Mouse (Mus musculus): Measurements from ENCODE around the gene Slc9a4.
A peak's percentile ranks its signal among the peaks of the same experiment; 100 is the strongest.
"Not testable (repeated sequence)": the region's sequence is repeated elsewhere in the genome, so short reads cannot be mapped to it uniquely, and the experiment has no call there.

Gene Slc9a4

DNA sequence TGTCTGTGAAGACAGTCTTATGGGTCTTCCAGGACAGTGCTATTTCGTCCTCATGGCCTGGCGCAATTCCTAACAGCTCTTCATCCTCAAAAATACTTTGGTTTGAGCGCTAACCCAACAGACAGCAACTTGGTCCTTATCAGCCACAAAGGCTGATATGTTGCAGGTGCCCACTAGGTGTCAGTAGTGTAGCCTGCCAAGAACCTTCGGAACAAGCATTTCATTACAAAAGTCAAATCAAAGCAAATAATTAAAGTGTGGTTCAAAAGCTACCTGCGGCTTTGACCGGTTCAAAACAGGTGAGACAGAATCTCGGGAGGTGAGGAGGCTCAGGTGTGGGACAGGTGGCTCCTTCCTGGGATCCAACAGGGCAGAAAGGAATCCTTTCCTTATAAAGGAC is at the start of gene Slc9a4:
Slc9a4 (plus strand) TSS at position 298 of the 400 bp plus-strand sequence.
- peak; percentile 22 for DNase-seq

DNA sequence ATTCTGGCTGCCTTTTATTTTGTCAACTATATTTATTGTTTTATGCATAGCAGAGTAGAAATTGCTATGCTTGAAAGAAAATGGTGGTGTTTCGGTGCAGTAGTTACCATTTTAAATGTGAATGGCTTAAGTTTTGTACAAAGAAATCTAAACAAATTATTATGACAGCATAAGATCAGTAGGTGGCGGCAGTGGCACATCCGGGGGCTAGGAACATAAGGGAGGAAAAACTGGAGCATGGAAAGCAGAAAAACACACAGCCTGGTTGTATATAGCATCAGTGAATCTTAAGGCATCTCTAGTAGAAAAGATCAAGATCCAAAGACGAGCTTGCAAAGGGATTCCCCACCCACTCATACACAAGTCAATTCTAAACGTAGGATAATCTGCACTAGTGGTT is 42.3 kb upstream of the Slc9a4 start:
- no peak for DNase-seq

GRCm38 (mm10) chr1:40544650-40545049 is 35.2 kb upstream of the Slc9a4 start:
- DNase-seq: peak; percentile 85

DNA sequence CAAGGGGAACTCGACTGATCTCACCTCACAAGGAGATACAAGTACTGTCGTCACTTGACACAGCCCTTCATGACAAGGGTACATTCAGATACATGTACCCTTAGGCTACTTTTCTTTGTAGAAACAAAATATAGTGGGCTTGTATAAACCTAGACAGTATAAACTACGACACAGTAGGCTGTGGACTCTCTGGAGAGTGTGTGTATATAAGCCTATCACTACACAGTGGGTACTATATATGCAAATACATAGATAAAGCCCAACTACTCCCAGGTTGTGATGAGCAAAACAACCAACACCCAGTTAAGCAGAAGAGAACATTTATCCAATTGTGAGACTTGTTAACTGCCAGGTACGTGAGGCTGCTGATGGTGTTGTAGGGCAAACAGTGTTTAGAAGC is 33.2 kb upstream of the Slc9a4 start:
- no peak for DNase-seq

- DNase-seq: no peak
Observed at GRCm38 (mm10) chr1:40547064-40547572, 32.8 kb upstream of the Slc9a4 start.

DNA sequence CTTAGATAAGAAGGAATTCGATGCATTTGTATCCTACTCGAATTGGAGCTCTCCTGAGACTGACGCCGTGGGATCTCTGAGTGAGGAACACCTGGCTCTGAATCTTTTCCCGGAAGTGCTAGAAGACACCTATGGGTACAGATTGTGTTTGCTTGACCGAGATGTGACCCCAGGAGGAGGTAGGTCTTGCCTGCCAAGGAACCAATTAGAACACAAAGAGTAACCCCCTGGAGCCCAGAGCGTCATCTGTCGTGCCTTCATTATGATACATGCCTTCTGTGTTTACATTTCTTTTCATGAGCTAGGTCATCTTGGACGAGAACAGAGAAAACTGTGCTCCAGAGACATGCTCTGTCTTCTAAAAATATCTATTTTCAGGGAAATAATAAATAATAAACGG is 32.1 kb upstream of the Slc9a4 start:
- DNase-seq: no peak

- DNase-seq: no peak
Observed at GRCm38 (mm10) chr1:40569374-40569773, 10.5 kb upstream of the Slc9a4 start.

- no peak for DNase-seq
Observed at GRCm38 (mm10) chr1:40580269-40580668, 388 bp downstream of the Slc9a4 start.

DNA sequence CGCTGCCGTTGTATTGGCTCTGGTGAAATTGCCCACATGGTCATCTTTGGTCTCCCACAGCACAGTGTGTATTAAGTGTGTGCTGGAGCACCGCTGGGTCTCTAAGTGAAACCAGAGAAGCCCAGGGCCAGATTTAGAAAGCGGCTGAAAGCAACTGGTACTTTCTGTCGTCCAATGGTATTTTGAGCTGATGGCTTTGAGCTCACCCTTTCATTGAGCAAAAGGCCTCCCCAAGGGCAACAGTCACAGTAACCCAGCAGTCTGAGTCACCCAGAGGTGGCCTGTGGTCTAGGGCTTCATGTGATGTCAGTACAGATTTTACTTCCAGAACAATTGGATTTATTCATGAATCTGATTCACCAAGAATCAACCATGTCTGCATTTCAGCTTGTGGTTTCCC is 6.9 kb downstream of the Slc9a4 start:
- DNase-seq: no peak

GRCm38 (mm10) chr1:40590931-40591330 is 11.1 kb downstream of the Slc9a4 start:
- DNase-seq: no peak

DNA sequence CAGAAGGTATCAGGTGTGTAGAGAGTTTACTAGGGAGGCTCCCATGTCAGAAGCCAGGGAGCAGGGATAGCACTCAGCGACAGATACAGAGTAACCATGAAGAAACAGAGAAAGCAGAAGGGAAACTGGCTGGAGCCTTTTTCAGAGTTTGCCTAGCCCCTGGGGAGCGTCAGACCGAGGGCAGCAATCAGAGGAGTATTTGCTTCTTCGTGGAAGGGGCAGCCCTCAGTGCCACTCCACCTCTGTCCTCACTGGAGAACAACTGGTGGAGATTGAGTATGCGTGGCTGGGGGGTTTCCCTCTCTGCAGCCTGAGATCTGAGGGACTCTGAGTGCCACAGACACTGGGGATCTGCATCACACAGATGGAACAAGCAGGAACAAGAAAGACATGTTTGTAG is 17.9 kb downstream of the Slc9a4 start:
- DNase-seq: no peak

DNA sequence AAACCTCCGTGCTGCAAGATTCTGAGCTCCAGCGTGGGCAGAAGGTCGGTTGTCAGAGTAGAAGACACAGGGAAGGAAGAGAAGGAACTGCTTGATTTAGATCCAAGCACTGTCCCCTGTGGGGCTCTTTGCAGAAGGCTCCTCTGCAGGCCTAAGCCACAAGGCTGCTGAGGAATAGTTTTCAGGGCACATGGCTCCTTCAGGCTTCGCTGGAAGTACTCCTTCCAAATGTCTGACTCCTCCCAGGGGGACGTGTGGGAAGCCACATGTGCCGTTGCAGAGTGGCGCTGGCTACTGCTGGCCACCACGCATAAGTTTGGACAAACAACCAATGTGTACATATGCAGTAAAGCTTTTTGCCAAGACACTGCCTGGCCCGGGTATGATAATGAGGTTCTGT is 19.8 kb downstream of the Slc9a4 start:
- not testable (repeated sequence) for DNase-seq

DNA sequence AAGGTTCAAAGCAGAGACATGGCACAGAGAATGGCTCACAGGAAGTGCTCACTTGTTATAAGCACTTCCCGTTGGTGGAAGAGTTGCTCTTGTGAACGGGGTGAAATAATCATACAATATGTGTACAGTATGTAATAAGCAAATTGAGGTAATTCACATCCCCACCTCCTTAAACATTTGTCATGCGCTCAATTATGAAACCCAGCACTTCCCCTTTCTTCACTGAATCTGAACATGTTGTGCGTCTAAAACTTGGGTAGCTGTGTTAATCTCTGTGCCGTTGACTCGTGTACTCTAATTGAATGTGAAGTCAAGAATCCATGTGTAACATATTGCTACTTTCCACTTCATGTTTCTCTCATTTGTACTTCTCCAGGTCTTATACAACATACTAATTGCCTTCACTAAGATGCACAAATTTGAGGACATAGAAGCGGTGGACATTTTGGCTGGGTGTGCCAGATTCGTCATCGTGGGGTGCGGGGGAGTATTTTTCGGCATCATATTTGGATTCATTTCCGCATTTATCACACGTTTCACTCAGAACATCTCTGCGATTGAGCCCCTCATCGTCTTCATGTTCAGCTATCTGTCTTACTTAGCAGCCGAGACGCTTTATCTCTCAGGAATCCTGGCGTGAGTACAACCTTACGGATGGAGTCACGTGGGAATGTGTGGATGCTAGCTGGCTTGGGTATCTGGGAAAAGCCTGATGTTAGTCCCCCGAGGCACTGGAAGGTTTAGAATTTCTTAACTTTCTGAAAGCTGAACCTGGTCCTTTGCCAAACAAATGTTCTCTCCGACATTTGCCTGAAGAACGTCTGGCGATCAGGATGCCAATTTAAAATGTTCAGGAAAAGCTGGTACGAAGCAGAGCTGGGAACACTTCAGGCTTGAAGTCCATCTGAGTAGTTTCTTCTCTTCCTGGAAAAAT is 20.8 kb downstream of the Slc9a4 start:
- peak; percentile 20 for DNase-seq

GRCm38 (mm10) chr1:40601461-40601860 is 21.6 kb downstream of the Slc9a4 start:
- no peak for DNase-seq

DNA sequence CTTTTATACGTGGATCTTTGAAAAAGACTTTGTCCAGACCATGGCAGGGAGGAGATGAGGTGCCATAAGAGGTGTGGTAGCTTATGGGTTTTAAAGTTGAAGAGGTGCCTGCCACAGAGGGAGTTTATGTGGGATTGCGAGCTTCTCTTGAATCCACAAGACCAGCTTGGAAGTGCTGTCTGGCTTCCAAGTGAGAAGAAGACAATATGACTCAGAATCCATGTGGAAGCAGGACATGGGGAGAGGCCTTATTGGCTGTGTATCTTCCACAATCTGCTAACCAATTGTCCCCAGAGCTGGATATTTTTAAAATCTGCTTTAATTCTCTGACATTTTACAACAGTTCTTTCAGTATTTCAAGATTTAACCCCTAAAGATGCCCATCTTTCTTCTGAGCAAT is 33.3 kb downstream of the Slc9a4 start:
- DNase-seq: no peak

DNA sequence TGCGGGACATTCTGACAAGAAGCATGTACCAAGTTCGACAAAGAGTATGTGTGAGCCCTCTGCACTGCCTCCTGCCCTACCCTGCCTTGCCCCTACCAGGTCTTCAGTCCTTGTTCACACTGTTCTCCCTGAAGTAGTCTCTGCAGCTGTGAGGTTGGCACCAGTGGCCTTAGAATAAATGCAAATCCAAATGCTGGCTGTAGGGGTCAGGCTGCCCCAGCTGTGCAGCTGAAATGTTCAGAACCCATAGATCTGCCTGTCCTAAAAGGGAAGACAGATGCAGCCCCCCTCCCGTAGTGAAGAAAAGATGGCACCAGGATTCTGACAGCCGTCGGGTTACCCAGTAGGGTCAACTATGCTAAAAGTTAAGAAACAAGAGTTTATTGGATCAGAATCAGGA is 39.2 kb downstream of the Slc9a4 start:
- no peak for DNase-seq

DNA sequence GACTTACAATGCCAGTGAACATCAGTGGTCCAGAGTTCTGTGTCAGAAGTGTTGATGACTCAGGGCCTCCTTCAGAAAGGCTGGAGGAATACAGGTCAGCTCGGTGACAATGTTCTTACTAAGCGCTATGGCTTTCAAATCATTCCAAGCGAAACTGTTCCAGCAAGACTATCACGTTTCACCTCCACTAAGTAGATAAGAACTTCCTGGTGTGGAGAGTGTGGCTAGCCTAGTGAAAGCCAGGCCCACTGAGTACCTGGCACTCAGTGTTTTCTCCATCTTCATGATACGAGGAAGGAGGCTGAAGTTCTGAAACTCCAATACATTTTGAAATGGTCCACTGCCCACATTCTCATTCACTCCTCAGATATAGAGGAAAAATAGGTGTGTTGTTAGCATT is 40.0 kb downstream of the Slc9a4 start:
- no peak for DNase-seq

DNA sequence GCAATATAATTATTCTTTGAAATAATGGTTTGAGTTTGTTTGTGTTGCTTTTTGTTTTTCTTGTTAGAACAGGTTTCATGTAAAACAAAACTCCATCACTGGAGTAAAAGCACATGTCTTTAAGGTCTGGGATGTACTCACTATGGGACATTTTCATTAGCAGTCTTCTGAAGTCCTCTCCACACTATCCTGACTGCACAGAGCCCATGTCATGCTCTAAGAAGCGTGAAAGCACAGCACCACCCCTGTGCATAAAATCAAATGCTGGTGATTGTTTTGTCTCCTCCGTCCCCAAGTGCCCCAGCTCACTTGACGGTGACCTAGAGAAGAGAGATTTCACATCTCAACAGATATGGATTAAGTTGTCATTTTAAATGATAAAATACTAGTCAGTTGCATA is 45.1 kb downstream of the Slc9a4 start:
- DNase-seq: no peak

DNA sequence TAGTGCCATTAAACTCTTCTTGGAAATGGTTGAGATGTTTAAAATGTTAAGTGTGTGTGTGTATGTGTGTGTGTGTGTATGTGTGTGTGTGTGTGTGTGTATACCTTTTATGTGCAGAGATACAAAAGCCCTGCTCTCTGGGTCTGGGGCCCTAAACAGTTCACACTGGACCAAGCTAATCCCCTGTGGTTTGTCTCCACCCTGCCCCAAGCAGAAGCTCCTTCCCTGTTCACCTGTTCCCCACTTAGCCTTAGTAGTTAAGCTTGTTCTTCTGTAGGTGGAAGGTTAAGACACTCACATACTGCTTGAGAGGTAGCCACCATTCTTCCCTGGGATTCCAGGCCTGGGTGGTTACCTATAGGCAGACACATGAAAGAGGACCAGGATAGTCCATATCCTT is 47.1 kb downstream of the Slc9a4 start:
- DNase-seq: no peak

- no peak for DNase-seq
Observed at GRCm38 (mm10) chr1:40628443-40628842, 48.6 kb downstream of the Slc9a4 start.

DNA sequence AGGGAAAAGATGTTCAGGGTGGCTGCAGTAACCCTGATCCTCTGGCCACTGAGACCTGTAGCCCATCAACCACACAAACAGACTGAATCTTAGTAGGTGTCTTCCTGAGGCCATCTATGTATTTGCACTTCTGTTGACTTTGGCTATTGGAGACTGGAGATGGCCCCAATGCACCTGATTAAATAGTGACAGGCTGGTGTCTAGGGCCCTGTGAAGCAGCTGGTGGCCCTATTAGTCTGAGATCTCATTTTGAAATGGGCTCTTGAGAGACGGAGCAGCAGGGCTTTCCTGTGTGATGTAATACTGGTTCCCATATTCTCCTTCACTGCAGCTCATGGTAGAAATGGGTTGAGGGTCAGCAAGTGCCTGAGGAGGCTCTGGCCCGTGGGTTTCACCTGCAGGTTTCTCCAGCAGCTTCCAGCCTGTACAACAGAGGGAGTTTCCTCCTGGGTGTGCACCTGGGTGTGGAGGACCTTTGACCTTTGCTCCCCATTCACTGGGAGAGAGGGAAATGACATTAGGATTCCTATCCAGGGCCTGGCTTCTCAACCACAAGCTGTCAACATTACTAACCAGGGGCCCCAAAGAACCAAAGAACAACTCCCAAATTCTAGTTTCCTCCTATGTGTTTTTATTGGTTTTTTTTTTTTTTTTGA is 52.7 kb downstream of the Slc9a4 start:
- DNase-seq: no peak

GRCm38 (mm10) chr1:40634608-40635007 is 54.7 kb downstream of the Slc9a4 start:
- no peak for DNase-seq

- no peak for DNase-seq
Observed at GRCm38 (mm10) chr1:40648234-40648633, 68.4 kb downstream of the Slc9a4 start.

Measured in right cerebral cortex, postnatal 4 days (tissue).